Mouse (Mus musculus) hindbrain, embryonic 13.5 days (tissue): Measurements from ENCODE around the gene Pygb. TPM values are rescaled to one million over a fixed set of nuclear protein-coding genes. Genes with fewer than 3 reads are reported as not detected.

Experiments used
- ATAC-seq: fragments of 200-750 bp; cut with Nextera tagmentation; 2 replicates; pipeline ENCODE4 v1.8.0; 2017; ENCODE audit warnings: moderate TSS enrichment; ENCODE audit not compliant: low FRiP score
- H3K27ac ChIP-seq: fragments of 300-500 bp; sonication (generic); 2 replicates; pipeline ENCODE4 v1.5.1; 2015; ENCODE audit warnings: inconsistent platforms, mild to moderate bottlenecking, moderate library complexity
- H3K27me3 ChIP-seq: fragments of 300-500 bp; sonication (generic); 2 replicates; pipeline ENCODE4 v1.6.1; 2015; ENCODE audit warnings: mild to moderate bottlenecking, inconsistent platforms
- H3K36me3 ChIP-seq: fragments of 300-500 bp; sonication (generic); 2 replicates; pipeline ENCODE4 v1.6.1; 2015; ENCODE audit warnings: mild to moderate bottlenecking, inconsistent platforms
- H3K4me1 ChIP-seq: fragments of 300-500 bp; sonication (generic); replicated peaks from 2 replicates; pipeline ENCODE4 v1.6.1; 2015; ENCODE audit warnings: inconsistent platforms
- H3K4me2 ChIP-seq: fragments of 300-500 bp; sonication (generic); 2 replicates; pipeline ENCODE4 v1.6.1; 2015; ENCODE audit warnings: inconsistent platforms, mild to moderate bottlenecking, moderate library complexity
- H3K4me3 ChIP-seq: fragments of 300-500 bp; sonication (generic); 2 replicates; pipeline ENCODE4 v1.5.1; 2015; ENCODE audit warnings: mild to moderate bottlenecking, inconsistent platforms
- H3K9ac ChIP-seq: fragments of 300-500 bp; sonication (generic); 2 replicates; pipeline ENCODE4 v1.6.1; 2015; ENCODE audit warnings: mild to moderate bottlenecking, inconsistent platforms
- H3K9me3 ChIP-seq: fragments of 300-500 bp; sonication (generic); 2 replicates; pipeline ENCODE4 v1.6.1; 2016; ENCODE audit warnings: inconsistent platforms
- WGBS: fragments of 180-500 bp; shearing (Covaris S2); methylation state at CpG from one replicate; pipeline ENCODE4 v1.1.7; 2015; 5-methylcytosine and 5-hydroxymethylcytosine counted together
- polyA plus RNA-seq: library from polyadenylated mRNA; unstranded; fragments of >200 nt; fragmentation: Nextera tagmentation; extraction: Ambion mirVana; gene quantifications from 2 replicates; pipeline ENCODE4 v1.2.1, GENCODE M21; 2015

Pygb gene
- polyA plus RNA-seq, 1 experiment from 2014 or later, result 94.9 TPM

DNA sequence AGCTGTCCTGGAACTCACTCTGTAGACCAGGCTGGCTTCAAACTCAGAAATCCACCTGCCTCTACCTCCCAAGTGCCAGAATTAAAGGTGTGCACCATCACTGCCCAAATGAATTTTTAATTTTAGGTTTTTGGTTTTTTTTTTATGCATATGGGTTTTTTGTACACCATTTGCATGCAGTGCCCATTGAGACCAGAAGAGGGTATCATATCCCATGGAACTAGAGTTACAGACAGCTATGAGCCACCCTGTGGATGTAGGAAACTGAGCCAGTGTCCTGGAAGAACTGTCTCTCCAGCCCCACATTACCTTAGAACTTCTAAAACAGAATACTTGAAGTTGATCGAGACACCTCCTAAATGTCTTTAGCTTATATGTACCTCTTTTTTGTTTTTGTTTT, 16.5 kb downstream of the Pygb start:
- Histone ChIP-seq H3K27me3 (no peaks in the 10 kb centered on the region), H3K36me3 (peaks cover 65% of the 10 kb centered on the region), H3K27ac (no peak overlapping the region), H3K4me2 (no peak overlapping the region), H3K4me1 (no peaks in the 10 kb centered on the region), H3K9me3 (no peaks in the 10 kb centered on the region), H3K4me3 (no peak overlapping the region), H3K9ac (no peak overlapping the region)
- WGBS, result 90% methylated on average over 1 of the region's 1 CpGs
- ATAC-seq, result no peak

DNA sequence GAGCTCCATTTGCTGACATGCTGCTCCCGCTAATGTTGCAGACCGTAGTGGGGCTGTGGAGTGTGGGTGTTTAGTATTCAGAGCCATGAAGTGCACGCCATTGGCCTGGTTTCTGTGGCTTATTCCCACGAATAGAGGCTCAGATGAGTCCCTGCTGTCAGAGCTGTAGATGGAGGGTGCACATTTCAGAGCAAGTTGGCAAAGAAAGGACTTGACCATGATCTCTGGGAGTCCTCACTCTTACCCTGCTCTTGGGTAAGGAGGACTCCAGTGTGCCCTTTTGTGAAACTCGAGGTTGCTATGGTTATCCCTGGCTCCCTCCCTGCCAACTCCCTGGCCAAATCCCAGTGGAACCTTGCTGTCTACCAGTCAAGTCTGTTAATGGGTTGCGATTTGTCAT, 21.8 kb downstream of the Pygb start:
- no peaks in the 10 kb centered on the region for H3K27me3 ChIP-seq
- peak overlapping the region; percentile 35 for H3K27ac ChIP-seq
- peaks cover 78% of the 10 kb centered on the region for H3K36me3 ChIP-seq
- no peak overlapping the region for H3K4me2 ChIP-seq
- H3K4me3 ChIP-seq, result no peak overlapping the region
- WGBS, result 67% methylated on average over 6 of the region's 6 CpGs
- H3K9ac ChIP-seq, result no peak overlapping the region
- peak; percentile 81 for ATAC-seq
- 0 out of 2 replicates have a peak, but pooled peaks cover 8% of the 10 kb centered on the region for H3K4me1 ChIP-seq
- H3K9me3 ChIP-seq, result no peaks in the 10 kb centered on the region

DNA sequence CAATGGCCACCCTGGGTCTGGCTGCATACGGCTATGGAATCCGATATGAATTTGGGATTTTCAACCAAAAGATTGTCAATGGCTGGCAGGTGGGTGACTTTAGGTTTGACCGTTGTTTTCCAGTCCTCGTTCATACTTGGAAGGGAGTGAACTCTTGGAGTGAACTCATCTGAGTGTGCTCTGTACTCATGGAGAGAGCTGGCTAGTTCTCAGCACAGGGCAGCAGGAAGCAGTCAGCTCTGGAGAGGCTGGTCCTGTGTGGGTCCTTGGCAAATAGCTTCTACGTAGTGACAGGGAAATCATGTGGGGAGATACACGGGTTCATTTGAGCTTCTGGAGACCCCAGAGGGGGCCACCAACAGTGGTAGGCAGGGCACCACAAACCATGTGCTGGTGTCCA, 22.3 kb downstream of the Pygb start:
- Histone ChIP-seq H3K9ac (no peak overlapping the region), H3K4me3 (no peak overlapping the region), H3K4me1 (0 out of 2 replicates have a peak, but pooled peaks cover 8% of the 10 kb centered on the region), H3K36me3 (peaks cover 79% of the 10 kb centered on the region), H3K27me3 (no peaks in the 10 kb centered on the region), H3K9me3 (no peaks in the 10 kb centered on the region), H3K27ac (peak overlapping the region; percentile 35; the same call in 1 of the 2 replicates), H3K4me2 (no peak overlapping the region)
- WGBS, result 85% methylated on average over 6 of the region's 6 CpGs
- ATAC-seq, result no peak

DNA sequence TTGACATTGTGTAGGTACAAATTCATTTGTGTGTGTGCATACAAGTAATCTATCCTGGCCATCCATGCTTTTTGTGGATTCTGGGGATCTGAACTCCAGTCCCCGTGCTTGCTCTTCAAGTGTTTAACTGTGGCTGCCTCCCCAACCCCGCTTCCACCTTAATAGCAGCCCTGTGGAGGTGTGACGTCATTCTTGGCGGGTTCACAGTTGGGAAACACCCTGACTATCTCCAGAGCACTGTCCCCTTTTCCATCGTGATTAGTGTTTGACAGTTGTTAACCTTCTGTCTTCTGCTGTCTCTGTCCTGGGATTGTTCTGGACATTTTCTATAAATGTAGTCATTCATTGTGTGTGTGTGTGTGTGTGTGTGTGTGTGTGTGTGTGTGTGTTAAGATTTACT, 24.1 kb downstream of the Pygb start:
- 91% methylated on average over 5 of the region's 5 CpGs for WGBS
- no peaks in the 10 kb centered on the region for H3K9me3 ChIP-seq

DNA sequence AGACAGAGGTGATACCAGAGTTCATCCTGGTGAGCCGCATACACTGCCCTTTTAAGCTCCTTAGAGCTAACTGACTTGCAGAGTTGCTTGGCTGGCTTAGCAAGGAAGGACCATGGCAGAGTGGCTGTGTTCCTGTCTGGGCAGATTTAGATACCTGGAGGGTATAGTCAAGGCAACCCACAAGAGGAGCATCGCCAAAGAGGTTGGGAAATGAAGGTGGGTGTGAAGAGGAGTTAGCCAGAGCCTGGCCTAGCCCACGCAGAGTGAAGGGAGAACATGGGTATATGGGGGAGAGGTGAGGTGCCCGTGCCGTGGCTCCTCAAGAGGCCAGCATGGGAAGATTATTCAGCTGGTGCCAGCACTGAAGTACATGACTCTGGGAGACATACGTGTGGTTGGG, 26.3 kb downstream of the Pygb start:
- H3K4me1 ChIP-seq, result 0 out of 2 replicates have a peak, but pooled peaks cover 8% of the 10 kb centered on the region
- 95% methylated on average over 6 of the region's 6 CpGs for WGBS
- H3K4me3 ChIP-seq, result no peak overlapping the region
- no peaks in the 10 kb centered on the region for H3K27me3 ChIP-seq
- no peak overlapping the region for H3K9ac ChIP-seq
- H3K4me2 ChIP-seq, result no peak overlapping the region
- peaks cover 96% of the 10 kb centered on the region for H3K36me3 ChIP-seq
- no peaks in the 10 kb centered on the region for H3K9me3 ChIP-seq
- ATAC-seq, result no peak
- no peak overlapping the region for H3K27ac ChIP-seq

More for the DNA sequence above, 24.1 kb downstream of the Pygb start:
- Histone ChIP-seq H3K9ac (no peak overlapping the region), H3K4me3 (no peak overlapping the region), H3K36me3 (peaks cover 89% of the 10 kb centered on the region), H3K4me2 (no peak overlapping the region), H3K4me1 (0 out of 2 replicates have a peak, but pooled peaks cover 8% of the 10 kb centered on the region), H3K27ac (no peak overlapping the region), H3K27me3 (no peaks in the 10 kb centered on the region)
- no peak for ATAC-seq

GRCm38 (mm10) chr2:150816676-150817402, 30.3 kb downstream of the Pygb start:
- Histone ChIP-seq H3K36me3 (peaks cover 98% of the 10 kb centered on the region), H3K27ac (no peak overlapping the region), H3K27me3 (no peaks in the 10 kb centered on the region), H3K4me3 (no peak overlapping the region), H3K4me1 (no peaks in the 10 kb centered on the region), H3K9ac (no peak overlapping the region), H3K4me2 (no peak overlapping the region), H3K9me3 (no peaks in the 10 kb centered on the region)
- 96% methylated on average over 18 of the region's 18 CpGs for WGBS
- no peak for ATAC-seq

- 93% methylated on average over 8 of the region's 8 CpGs for WGBS
Observed at GRCm38 (mm10) chr2:150818742-150819141, 32.2 kb downstream of the Pygb start.

DNA sequence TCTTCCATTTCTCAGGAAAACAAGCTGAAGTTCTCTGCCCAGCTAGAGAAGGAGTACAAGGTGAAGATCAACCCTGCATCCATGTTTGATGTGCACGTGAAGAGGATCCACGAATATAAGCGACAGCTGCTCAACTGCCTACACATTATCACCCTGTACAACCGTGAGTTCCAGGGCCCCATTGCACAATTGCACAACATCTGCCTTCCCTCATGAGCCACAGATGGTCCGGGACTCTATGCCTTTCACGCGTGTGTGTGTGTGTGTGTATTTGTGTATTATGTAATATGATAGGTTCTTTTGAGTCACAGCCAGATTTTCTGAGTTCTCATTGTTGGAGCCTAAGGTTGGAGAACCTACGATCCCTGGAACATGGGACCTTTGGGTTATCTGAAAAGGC, 34.2 kb downstream of the Pygb start:
- Histone ChIP-seq H3K36me3 (peaks cover 94% of the 10 kb centered on the region), H3K4me2 (no peak overlapping the region), H3K27ac (no peak overlapping the region), H3K4me3 (no peak overlapping the region), H3K9ac (no peak overlapping the region), H3K27me3 (no peaks in the 10 kb centered on the region), H3K4me1 (no peaks in the 10 kb centered on the region), H3K9me3 (no peaks in the 10 kb centered on the region)
- ATAC-seq, result no peak
- WGBS, result 91% methylated on average over 8 of the region's 8 CpGs

More at GRCm38 (mm10) chr2:150818742-150819141, 32.2 kb downstream of the Pygb start:
- no peak overlapping the region for H3K4me3 ChIP-seq
- H3K36me3 ChIP-seq, result peaks cover 96% of the 10 kb centered on the region
- H3K4me1 ChIP-seq, result no peaks in the 10 kb centered on the region
- H3K27me3 ChIP-seq, result no peaks in the 10 kb centered on the region
- no peaks in the 10 kb centered on the region for H3K9me3 ChIP-seq
- no peak for ATAC-seq
- H3K4me2 ChIP-seq, result no peak overlapping the region
- H3K9ac ChIP-seq, result no peak overlapping the region
- H3K27ac ChIP-seq, result no peak overlapping the region

DNA sequence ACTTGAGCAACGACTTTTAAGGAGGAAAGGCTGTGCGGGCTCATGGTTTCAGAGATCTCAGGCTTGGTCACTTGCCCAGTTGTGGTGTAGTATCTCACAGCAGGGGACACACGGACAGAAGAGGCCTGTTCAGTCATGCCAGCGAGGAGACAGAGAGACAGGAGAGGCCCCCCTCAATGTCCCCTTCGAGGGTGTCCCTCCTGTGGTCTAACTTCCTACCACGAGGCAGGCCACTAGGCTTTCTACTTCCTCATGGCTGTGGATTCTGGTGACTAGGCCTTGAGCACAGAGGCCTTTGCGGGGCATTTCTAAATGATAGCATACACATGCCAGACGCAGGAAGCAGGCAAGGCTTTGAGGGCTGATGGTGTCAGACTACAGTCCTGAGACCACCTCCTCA, 36.5 kb downstream of the Pygb start:
- WGBS, result 84% methylated on average over 8 of the region's 8 CpGs
- no peaks in the 10 kb centered on the region for H3K27me3 ChIP-seq
- H3K36me3 ChIP-seq, result peaks cover 94% of the 10 kb centered on the region
- no peak overlapping the region for H3K4me3 ChIP-seq
- no peak for ATAC-seq
- H3K9me3 ChIP-seq, result no peaks in the 10 kb centered on the region
- H3K4me1 ChIP-seq, result no peaks in the 10 kb centered on the region
- no peak overlapping the region for H3K9ac ChIP-seq
- no peak overlapping the region for H3K4me2 ChIP-seq
- no peak overlapping the region for H3K27ac ChIP-seq

DNA sequence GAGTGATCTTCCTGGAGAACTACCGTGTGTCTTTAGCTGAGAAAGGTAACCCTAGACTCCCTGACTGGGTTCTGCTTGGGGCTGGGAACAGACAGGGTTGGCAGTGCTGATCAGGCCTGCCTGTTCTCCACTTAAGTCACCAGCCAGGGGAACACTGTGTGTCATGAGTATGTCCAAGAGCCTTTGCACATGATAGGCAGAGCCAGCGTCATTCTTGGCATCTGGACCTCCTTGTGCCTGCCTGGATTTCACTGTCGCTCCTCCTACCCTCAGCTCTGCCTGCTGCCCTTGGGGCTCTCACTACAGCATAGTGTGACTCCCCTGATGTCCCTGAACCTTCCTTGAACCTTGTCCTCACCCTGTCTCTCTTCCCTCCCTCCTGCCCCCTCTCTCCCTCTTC, 39.9 kb downstream of the Pygb start:
- 86% methylated on average over 3 of the region's 3 CpGs for WGBS
- ATAC-seq, result no peak
- Histone ChIP-seq H3K9ac (peak overlapping the region; percentile 19; the same call in 1 of the 2 replicates), H3K4me1 (no peaks in the 10 kb centered on the region), H3K36me3 (peaks cover 95% of the 10 kb centered on the region), H3K27ac (no peak overlapping the region), H3K27me3 (no peaks in the 10 kb centered on the region), H3K4me2 (no peak overlapping the region), H3K9me3 (no peaks in the 10 kb centered on the region), H3K4me3 (no peak overlapping the region)

GRCm38 (mm10) chr2:150828164-150828563, 41.6 kb downstream of the Pygb start:
- Histone ChIP-seq H3K9me3 (no peaks in the 10 kb centered on the region), H3K4me1 (no peaks in the 10 kb centered on the region), H3K36me3 (peaks cover 98% of the 10 kb centered on the region), H3K27ac (no peak overlapping the region), H3K4me2 (no peak overlapping the region), H3K9ac (no peak overlapping the region), H3K27me3 (no peaks in the 10 kb centered on the region), H3K4me3 (no peak overlapping the region)
- 93% methylated on average over 3 of the region's 3 CpGs for WGBS
- ATAC-seq, result no peak

DNA sequence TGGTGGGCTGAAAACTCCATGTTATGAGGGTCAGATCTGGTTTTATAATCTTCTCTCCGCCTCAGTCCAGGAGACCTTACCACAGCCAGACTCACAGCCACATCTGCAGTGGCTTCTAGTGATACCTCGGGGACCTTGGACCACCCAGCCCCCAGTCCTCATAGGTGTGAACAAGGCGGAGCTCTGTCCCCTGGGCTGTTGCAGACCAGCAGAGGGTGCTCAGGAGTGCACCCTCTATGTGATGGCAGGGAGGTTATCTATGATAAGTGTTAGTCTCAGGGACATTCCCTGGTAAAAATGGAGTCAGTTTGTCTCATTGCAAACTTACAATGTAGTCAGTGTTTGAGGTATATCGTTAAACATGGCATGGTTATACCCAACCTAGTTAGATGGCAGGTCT, 42.1 kb downstream of the Pygb start:
- H3K27ac ChIP-seq, result no peak overlapping the region
- H3K4me3 ChIP-seq, result no peak overlapping the region
- no peak overlapping the region for H3K9ac ChIP-seq
- no peak for ATAC-seq
- H3K4me1 ChIP-seq, result no peaks in the 10 kb centered on the region
- H3K36me3 ChIP-seq, result peaks cover 98% of the 10 kb centered on the region
- H3K4me2 ChIP-seq, result no peak overlapping the region
- H3K27me3 ChIP-seq, result no peaks in the 10 kb centered on the region
- H3K9me3 ChIP-seq, result no peaks in the 10 kb centered on the region
- 93% methylated on average over 4 of the region's 4 CpGs for WGBS

GRCm38 (mm10) chr2:150830011-150830410, 43.5 kb downstream of the Pygb start:
- Histone ChIP-seq H3K9ac (no peak overlapping the region), H3K27me3 (no peaks in the 10 kb centered on the region), H3K9me3 (no peaks in the 10 kb centered on the region), H3K36me3 (peaks cover 98% of the 10 kb centered on the region), H3K27ac (no peak overlapping the region), H3K4me2 (no peak overlapping the region), H3K4me3 (no peak overlapping the region), H3K4me1 (no peaks in the 10 kb centered on the region)
- no peak for ATAC-seq
- 94% methylated on average over 2 of the region's 2 CpGs for WGBS
